Mouse (Mus musculus) heart, adult 8-10 months (tissue): ENCODE measurements around the gene Shc2. TPM values are rescaled to one million over a fixed set of nuclear protein-coding genes. Genes with fewer than 3 reads are reported as not detected.

ENCODE experiments used
- DNase-seq: peaks from one replicate; pipeline ENCODE4 v3.0.0; 2022; ENCODE audit warnings: low spot score
- total RNA-seq, 4 experiments: library from RNA; stranded (reverse); gene quantifications; 2 replicates each; pipeline ENCODE4 v1.2.4; 2022

Shc2 gene
- total RNA-seq, 4 experiments from 2014 or later, result 1.2 to 2.0 (median 1.2) TPM

DNA sequence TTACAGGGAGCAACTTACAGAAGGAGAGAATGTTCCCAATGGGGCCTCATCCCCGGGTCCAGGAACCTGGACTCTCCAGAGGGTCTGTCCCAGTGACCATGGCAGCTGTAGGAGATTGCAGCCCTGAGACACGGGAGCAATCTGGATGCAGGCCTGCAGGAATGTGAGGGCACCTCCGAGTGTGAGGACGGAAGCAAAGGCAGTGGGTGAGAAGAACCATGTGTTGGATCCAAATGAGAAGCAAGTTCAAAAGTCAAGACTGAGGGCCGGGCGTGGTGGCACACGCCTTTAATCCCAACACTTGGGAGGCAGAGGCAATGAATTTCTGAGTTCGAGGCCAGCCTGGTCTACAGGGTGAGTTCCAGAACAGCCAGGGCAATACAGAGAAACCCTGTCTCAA lies 56.2 kb downstream of the Shc2 start:
- DNase-seq, result no peak

DNA sequence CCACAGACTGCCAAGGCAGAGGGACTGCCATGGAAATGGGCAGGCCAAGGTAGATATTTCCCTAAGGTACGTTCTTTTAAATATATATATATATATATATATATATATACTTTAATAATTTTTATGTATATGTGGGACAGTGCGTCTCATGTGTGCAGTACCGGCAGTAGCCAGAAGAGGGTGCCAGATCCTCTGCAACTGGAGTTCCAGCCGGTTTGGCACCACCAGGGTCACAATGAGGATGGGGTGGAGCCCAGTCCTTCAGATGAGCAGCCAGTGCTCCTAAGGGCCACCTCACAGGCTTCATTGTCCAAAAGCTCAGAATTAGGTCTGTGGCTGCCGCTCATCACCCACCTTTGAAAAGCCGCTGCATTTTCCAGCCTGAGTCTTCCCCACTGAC lies 56.9 kb downstream of the Shc2 start:
- DNase-seq, result no peak

DNA sequence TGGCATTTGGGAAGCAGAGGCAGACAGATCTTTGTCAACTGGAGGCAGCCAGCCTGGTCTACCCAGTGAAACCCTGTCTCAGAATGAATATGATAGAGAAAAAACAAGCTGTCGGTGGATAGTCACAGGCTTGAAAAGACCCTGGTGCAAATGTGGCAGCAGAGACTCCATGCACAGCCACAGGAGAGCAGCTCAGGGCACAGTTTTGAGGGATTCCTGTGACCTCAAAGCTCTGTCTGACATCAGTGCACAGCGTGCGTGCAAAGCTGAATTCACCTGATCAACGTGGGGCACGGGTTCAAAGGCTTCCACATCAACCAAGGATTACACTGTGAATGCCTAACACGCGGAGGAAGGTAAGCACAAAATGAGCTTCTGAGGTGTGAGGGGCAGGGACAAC lies 57.4 kb downstream of the Shc2 start:
- no peak for DNase-seq

DNA sequence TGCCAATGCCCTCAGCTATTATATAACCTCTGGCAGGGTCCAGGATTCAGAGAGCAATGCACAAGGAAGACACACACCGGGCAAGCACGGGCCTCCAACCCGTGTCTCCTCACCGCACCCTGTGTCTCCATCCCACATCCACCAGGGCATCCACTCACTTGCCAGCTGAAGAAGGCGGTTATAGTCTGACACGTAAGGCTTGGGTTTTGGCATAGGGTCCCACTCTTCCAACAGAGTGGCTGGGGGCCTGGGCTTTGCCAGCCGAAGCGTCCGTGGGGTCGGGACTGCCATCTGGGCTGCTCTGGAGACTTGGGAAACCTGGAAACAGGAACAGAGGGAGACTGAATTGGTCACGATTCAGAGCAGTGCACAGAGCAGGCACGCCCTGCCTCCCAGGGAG lies 57.9 kb downstream of the Shc2 start:
- no peak for DNase-seq

DNA sequence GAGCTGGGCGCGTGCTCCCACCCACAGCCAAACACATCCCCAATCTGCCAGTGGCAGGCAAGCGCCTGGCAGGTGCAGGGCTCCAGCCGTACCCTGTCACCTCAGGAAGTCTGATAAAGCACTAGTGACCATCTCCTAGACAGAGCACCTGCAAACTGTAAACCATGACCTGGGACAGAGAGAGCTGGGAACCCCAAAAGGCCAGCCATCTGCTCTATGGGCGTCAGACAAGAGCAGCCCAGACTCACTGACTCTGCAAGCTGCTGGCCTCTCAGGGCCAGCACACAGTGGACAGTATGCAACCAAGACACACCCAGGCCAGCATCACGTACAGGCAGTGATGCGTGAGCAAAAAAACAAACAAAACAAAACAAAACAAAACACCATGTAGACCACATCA lies 58.8 kb downstream of the Shc2 start:
- no peak for DNase-seq

DNA sequence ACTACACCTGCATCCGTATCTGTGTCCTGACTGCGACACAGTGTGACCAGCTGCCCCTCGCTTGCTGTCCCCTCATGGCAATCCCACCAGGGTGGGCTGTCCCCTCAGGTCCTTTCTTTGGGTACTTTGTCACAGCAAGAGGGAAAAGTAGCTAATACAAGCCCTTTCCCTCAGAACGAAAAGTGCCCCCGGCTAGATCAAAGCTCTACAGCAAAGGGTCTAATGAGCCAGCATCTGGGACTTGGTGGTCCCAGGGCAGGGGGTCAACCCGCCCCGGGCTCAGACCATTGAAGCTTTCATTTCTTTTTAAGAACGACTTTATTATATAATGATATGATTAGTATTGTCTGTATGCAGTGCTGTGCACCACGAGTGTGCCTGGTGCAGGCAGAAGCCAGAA lies 59.4 kb downstream of the Shc2 start:
- DNase-seq, result no peak

DNA sequence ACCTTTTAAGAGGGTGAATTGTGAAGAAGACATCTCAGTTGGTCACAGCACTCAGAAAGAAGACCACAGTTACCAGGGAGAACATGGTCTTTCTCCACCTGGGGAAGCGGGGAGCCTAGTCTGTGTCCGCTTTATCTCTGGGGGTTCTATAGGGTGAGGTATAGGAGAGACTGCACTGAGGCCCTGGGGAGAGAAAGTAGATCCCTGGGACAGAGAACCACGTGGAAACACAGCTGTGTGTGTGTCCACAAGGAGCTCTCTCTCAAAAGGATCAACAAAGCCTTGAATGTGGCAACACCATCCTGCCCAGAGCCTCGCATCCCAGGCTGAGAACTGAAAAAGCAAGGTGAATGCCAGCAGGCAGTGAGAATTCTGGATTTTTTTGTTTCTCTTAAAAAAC lies 60.3 kb downstream of the Shc2 start:
- DNase-seq, result no peak

DNA sequence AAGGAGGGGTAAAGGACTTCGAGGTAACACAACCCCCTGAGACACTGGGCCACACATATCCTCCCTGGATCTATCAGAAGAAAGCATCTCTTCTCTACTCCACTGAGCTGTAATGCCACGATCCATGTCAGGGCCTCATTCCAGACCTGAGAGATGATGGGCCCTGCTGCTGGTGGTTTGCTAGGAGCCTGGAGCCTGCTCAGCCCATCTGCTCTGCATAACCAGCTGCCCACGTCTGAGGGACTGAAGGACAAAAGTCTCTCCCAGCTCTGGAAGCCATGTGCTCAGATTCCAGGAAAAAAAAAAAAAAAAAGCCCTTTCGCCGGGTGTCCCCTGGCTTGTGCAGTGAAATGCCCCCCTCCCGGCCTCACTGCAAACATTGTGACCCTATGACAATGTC lies 62.0 kb downstream of the Shc2 start:
- no peak for DNase-seq

DNA sequence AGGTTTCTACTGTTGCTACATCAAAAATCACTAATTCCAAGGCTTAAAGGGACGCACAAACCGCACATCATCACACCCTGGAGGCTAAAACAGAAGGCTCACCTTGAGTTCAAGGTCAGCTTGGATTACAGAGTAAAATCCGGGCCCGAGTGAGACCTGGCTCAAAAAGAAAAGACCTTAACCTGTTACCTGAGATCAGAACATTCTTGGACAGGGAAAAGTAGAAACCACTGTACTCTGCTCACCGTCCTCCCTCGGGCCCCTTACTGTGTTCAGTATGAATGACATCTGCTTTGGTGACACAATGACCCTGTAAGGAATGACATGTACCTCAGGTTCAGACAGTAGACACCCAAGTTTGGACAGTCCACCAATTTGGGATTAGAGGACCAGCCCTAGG lies 62.9 kb downstream of the Shc2 start:
- DNase-seq, result no peak

DNA sequence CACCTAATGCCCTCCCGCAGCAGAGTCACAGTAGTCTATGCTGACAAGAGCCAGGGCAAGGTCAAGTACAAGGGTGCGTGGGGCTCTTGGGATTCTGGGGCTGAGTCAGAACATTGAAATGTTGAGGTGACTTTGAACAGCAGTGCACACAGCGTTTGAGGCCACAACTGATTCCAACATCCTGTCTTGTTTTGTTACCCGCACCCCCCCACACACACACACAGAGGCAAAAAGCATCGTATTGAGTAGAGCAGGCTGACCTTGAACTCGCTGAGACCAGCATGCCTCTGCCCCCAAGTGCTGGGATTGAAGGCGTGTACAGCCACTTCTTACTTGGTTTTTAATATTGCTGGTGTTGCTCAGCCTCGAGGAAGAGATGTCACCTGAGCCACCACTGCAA lies 63.4 kb downstream of the Shc2 start:
- DNase-seq, result no peak

DNA sequence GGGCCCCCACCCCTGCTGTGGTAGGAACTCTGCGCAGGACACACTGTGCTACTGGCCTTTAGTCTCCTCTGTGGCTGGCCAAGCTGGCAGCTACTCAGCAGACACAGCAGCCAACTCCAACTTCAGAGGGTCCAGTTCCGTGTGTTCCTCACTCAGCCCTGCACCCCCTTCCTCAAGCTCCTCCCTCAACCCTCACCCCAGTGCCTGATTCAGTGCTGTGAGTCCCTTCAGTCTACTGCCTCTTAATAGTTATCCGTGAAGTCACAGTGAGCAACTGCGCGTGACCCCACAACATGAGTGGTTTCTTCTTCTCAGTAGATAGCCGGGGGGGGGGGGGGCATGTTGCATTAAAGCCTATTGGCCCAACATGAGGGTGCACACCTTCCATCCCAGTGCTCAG lies 64.1 kb downstream of the Shc2 start:
- no peak for DNase-seq

DNA sequence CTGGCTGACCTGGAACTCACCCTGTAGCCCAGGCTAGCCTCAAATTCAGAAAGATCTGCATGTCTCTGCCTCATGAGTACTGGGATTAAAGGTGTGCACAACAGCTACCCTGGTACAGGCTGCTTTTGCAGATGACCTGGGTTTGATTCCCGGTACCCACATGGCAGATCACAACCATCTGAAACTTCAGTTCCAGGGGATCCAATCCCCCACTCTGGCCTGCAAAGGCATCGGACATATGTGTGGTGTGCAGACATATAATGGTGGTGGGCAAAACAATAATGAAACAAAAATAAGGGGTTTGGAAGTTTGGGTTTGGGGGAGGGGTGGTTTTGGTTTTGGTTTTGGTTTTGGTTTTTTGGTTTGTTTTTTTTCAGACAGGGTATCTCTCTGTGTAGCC lies 66.4 kb downstream of the Shc2 start:
- no peak for DNase-seq

DNA sequence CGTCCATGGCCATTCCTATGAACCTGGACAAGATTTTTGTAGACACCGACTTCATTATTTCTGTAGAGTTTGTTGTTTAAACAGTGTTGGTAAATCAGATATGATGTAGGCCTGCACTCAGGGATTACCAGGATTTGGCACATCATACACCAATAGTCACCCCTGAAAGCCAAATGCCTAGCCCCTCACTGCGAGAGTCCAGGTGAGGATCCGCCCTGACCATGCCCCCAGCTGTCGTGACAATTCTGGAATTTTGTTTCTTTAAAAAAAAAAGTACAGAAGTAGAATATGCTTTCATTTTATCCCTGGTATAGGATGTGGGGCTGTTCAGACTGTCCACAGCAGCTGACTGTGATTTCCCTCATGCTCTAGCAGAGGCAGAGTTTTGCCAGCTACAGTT lies 67.8 kb downstream of the Shc2 start:
- DNase-seq, result no peak

Other genes with a start within 250 kb of the Shc2 start
- gene Vmn2r83, start 169.2 kb downstream of the Shc2 start, total RNA-seq, result not detected
- 1 to 10 TPM; 3.1 to 7.1 (median 4.8) TPM for gene Plpp2, start 104.1 kb downstream of the Shc2 start, total RNA-seq
- 10 to 100 TPM; 10.6 to 17.6 (median 15.3) TPM for gene Mier2, start 82.7 kb downstream of the Shc2 start, total RNA-seq
- gene Theg, start 50.6 kb downstream of the Shc2 start, total RNA-seq, result not detected
- under 1 TPM in 1 of 4 experiments, not detected in 3; 0.16 TPM for gene C2cd4c, start 23.9 kb downstream of the Shc2 start, total RNA-seq
- not detected for gene Odf3l2, start 7.8 kb upstream of the Shc2 start, total RNA-seq
- gene Madcam1, start 26.6 kb upstream of the Shc2 start, total RNA-seq, result not detected
- gene Tpgs1, start 31.5 kb upstream of the Shc2 start, total RNA-seq, result 10 to 100 TPM; 14.5 to 20.0 (median 16.9) TPM
- gene Cdc34, start 44.3 kb upstream of the Shc2 start, total RNA-seq, result 100 to 1,000 TPM; 201 to 230 (median 213) TPM
- gene Gzmm, start 51.1 kb upstream of the Shc2 start, total RNA-seq, result 1 to 10 TPM; 7.6 to 9.0 (median 8.3) TPM
- gene Bsg, start 66.6 kb upstream of the Shc2 start, total RNA-seq, result 1,000 to 10,000 TPM; 1,424 to 1,552 (median 1,533) TPM
- gene Hcn2, start 78.7 kb upstream of the Shc2 start, total RNA-seq, result 10 to 100 TPM; 13.7 to 16.7 (median 15.1) TPM
- 10 to 100 TPM; 41.1 to 54.7 (median 47.0) TPM for gene Polrmt, start 108.7 kb upstream of the Shc2 start, total RNA-seq
- gene Fgf22, start 117.2 kb upstream of the Shc2 start, total RNA-seq, result not detected
- 10 to 100 TPM; 20.2 to 23.2 (median 21.5) TPM for gene Rnf126, start 129.0 kb upstream of the Shc2 start, total RNA-seq
- gene Fstl3, start 139.4 kb upstream of the Shc2 start, total RNA-seq, result 1 to 10 TPM; 2.9 to 5.8 (median 3.6) TPM
- gene Prss57, start 153.0 kb upstream of the Shc2 start, total RNA-seq, result not detected
- 10 to 100 TPM; 37.8 to 53.8 (median 51.7) TPM for gene Palm, start 155.7 kb upstream of the Shc2 start, total RNA-seq
- gene Misp, start 183.1 kb upstream of the Shc2 start, total RNA-seq, result under 1 TPM in 3 of 4 experiments, not detected in 1; 0.31 to 0.75 (median 0.60) TPM
- gene Ptbp1, start 216.5 kb upstream of the Shc2 start, total RNA-seq, result 10 to 100 TPM; 45.4 to 57.7 (median 49.9) TPM
- gene Prtn3, start 236.6 kb upstream of the Shc2 start, total RNA-seq, result 1 to 10 TPM in 1 of 4 experiments, not detected in 3; 2.4 TPM
- gene Plppr3, start 236.7 kb upstream of the Shc2 start, total RNA-seq, result under 1 TPM in 3 of 4 experiments, not detected in 1; 0.19 to 0.41 (median 0.29) TPM
- under 1 TPM in 1 of 4 experiments, not detected in 3; 0.57 TPM for gene Elane, start 248.3 kb upstream of the Shc2 start, total RNA-seq